Mouse (Mus musculus): ENCODE results near the gene Zfp276. TPM values are rescaled to one million over a fixed set of nuclear protein-coding genes. Genes with fewer than 3 reads are reported as not detected.
"Not testable (repeated sequence)": the region's sequence is repeated elsewhere in the genome, so short reads cannot be mapped to it uniquely, and the experiment has no call there.

The Zfp276 gene
- total RNA-seq, 1 experiment from 2014 or later: 10.5 TPM

GRCm38 (mm10) chr8:123239398-123239797, 14.6 kb upstream of the Zfp276 start:
- ATAC-seq (replicated peaks in 1 of 2; ENCODE audit: insufficient read depth in 1 of 2, low FRiP score in 2 of 2, low TSS enrichment in 1 of 2, low read depth in 1 of 2, poor library complexity in 2 of 2, severe bottlenecking in 2 of 2): no peak

- ATAC-seq (replicated peaks in 1 of 2; ENCODE audit: insufficient read depth in 1 of 2, low FRiP score in 2 of 2, low TSS enrichment in 1 of 2, low read depth in 1 of 2, poor library complexity in 2 of 2, severe bottlenecking in 2 of 2): no peak
Measured at GRCm38 (mm10) chr8:123242107-123242923, 11.7 kb upstream of the Zfp276 start.

GRCm38 (mm10) chr8:123243053-123243452, 10.9 kb upstream of the Zfp276 start:
- ATAC-seq (replicated peaks in 1 of 2; ENCODE audit: insufficient read depth in 1 of 2, low FRiP score in 2 of 2, low TSS enrichment in 1 of 2, low read depth in 1 of 2, poor library complexity in 2 of 2, severe bottlenecking in 2 of 2): no peak

- ATAC-seq (replicated peaks in 1 of 2; ENCODE audit: insufficient read depth in 1 of 2, low FRiP score in 2 of 2, low TSS enrichment in 1 of 2, low read depth in 1 of 2, poor library complexity in 2 of 2, severe bottlenecking in 2 of 2): no peak
Measured at GRCm38 (mm10) chr8:123244382-123244781, 9.6 kb upstream of the Zfp276 start.

- no peak for ATAC-seq (replicated peaks in 1 of 2; ENCODE audit: insufficient read depth in 1 of 2, low FRiP score in 2 of 2, low TSS enrichment in 1 of 2, low read depth in 1 of 2, poor library complexity in 2 of 2, severe bottlenecking in 2 of 2)
Measured at GRCm38 (mm10) chr8:123245543-123245942, 8.5 kb upstream of the Zfp276 start.

GRCm38 (mm10) chr8:123247748-123248147, 6.2 kb upstream of the Zfp276 start:
- no peak for ATAC-seq (replicated peaks in 1 of 2; ENCODE audit: insufficient read depth in 1 of 2, low FRiP score in 2 of 2, low TSS enrichment in 1 of 2, low read depth in 1 of 2, poor library complexity in 2 of 2, severe bottlenecking in 2 of 2)

- no peak for ATAC-seq (replicated peaks in 1 of 2; ENCODE audit: insufficient read depth in 1 of 2, low FRiP score in 2 of 2, low TSS enrichment in 1 of 2, low read depth in 1 of 2, poor library complexity in 2 of 2, severe bottlenecking in 2 of 2)
Measured at GRCm38 (mm10) chr8:123248596-123248995, 5.4 kb upstream of the Zfp276 start.

- ATAC-seq (replicated peaks in 1 of 2; ENCODE audit: insufficient read depth in 1 of 2, low FRiP score in 2 of 2, low TSS enrichment in 1 of 2, low read depth in 1 of 2, poor library complexity in 2 of 2, severe bottlenecking in 2 of 2): no peak
Measured at GRCm38 (mm10) chr8:123250940-123251339, 3.1 kb upstream of the Zfp276 start.

GRCm38 (mm10) chr8:123252925-123253324, 1.1 kb upstream of the Zfp276 start:
- ATAC-seq (replicated peaks in 1 of 2; ENCODE audit: insufficient read depth in 1 of 2, low FRiP score in 2 of 2, low TSS enrichment in 1 of 2, low read depth in 1 of 2, poor library complexity in 2 of 2, severe bottlenecking in 2 of 2): no peak

GRCm38 (mm10) chr8:123253451-123254098, 420 bp upstream of the Zfp276 start:
- ATAC-seq (replicated peaks in 1 of 2; ENCODE audit: insufficient read depth in 1 of 2, low FRiP score in 2 of 2, low TSS enrichment in 1 of 2, low read depth in 1 of 2, poor library complexity in 2 of 2, severe bottlenecking in 2 of 2): no peak

- ATAC-seq (replicated peaks in 1 of 2; ENCODE audit: insufficient read depth in 1 of 2, low FRiP score in 2 of 2, low TSS enrichment in 1 of 2, low read depth in 1 of 2, poor library complexity in 2 of 2, severe bottlenecking in 2 of 2): no peak
Measured at GRCm38 (mm10) chr8:123255170-123255569, 1.2 kb downstream of the Zfp276 start.

GRCm38 (mm10) chr8:123257114-123257513, 3.1 kb downstream of the Zfp276 start:
- no peak for ATAC-seq (replicated peaks in 1 of 2; ENCODE audit: insufficient read depth in 1 of 2, low FRiP score in 2 of 2, low TSS enrichment in 1 of 2, low read depth in 1 of 2, poor library complexity in 2 of 2, severe bottlenecking in 2 of 2)

- ATAC-seq (replicated peaks in 1 of 2; ENCODE audit: insufficient read depth in 1 of 2, low FRiP score in 2 of 2, low TSS enrichment in 1 of 2, low read depth in 1 of 2, poor library complexity in 2 of 2, severe bottlenecking in 2 of 2): not testable (repeated sequence)
Measured at GRCm38 (mm10) chr8:123257593-123257992, 3.6 kb downstream of the Zfp276 start.

GRCm38 (mm10) chr8:123267926-123268656, 14.1 kb downstream of the Zfp276 start:
- ATAC-seq (replicated peaks in 1 of 2; ENCODE audit: insufficient read depth in 1 of 2, low FRiP score in 2 of 2, low TSS enrichment in 1 of 2, low read depth in 1 of 2, poor library complexity in 2 of 2, severe bottlenecking in 2 of 2): no peak

- no peak for ATAC-seq (replicated peaks in 1 of 2; ENCODE audit: insufficient read depth in 1 of 2, low FRiP score in 2 of 2, low TSS enrichment in 1 of 2, low read depth in 1 of 2, poor library complexity in 2 of 2, severe bottlenecking in 2 of 2)
Measured at GRCm38 (mm10) chr8:123271147-123271546, 17.2 kb downstream of the Zfp276 start.

GRCm38 (mm10) chr8:123271901-123272300, 17.9 kb downstream of the Zfp276 start:
- no peak for ATAC-seq (replicated peaks in 1 of 2; ENCODE audit: insufficient read depth in 1 of 2, low FRiP score in 2 of 2, low TSS enrichment in 1 of 2, low read depth in 1 of 2, poor library complexity in 2 of 2, severe bottlenecking in 2 of 2)

GRCm38 (mm10) chr8:123274447-123274846, 20.5 kb downstream of the Zfp276 start:
- ATAC-seq (replicated peaks in 1 of 2; ENCODE audit: insufficient read depth in 1 of 2, low FRiP score in 2 of 2, low TSS enrichment in 1 of 2, low read depth in 1 of 2, poor library complexity in 2 of 2, severe bottlenecking in 2 of 2): no peak

- ATAC-seq (replicated peaks in 1 of 2; ENCODE audit: insufficient read depth in 1 of 2, low FRiP score in 2 of 2, low TSS enrichment in 1 of 2, low read depth in 1 of 2, poor library complexity in 2 of 2, severe bottlenecking in 2 of 2): no peak
Measured at GRCm38 (mm10) chr8:123275096-123275495, 21.1 kb downstream of the Zfp276 start.
